Mouse (Mus musculus) liver, embryonic 14.5 days (tissue): ENCODE results near the gene Gpr179. TPM values are rescaled to one million over a fixed set of nuclear protein-coding genes. Genes with fewer than 3 reads are reported as not detected.

Source experiments
- ATAC-seq: fragments of 200-750 bp; cut with Nextera tagmentation; 2 replicates; pipeline ENCODE4 v1.8.0; 2017; ENCODE audit warnings: moderate number of reproducible peaks, mild to moderate bottlenecking, moderate library complexity; ENCODE audit not compliant: insufficient read depth
- DNase-seq, 3 experiments: peaks; one replicate each; pipeline ENCODE4 v3.0.0-alpha.2; 2012 to 2013; ENCODE audit warnings: low read depth in 3 of 3, low spot score in 3 of 3
- H3K27ac ChIP-seq: fragments of 300-500 bp; sonication (generic); 2 replicates; pipeline ENCODE4 v1.5.1; 2014; ENCODE audit warnings: moderate library complexity, mild to moderate bottlenecking, control low read depth, inconsistent platforms
- H3K27me3 ChIP-seq: fragments of 300-500 bp; sonication (generic); 2 replicates; pipeline ENCODE4 v1.6.1; 2014; ENCODE audit warnings: mild to moderate bottlenecking, low read length, moderate library complexity; ENCODE audit not compliant: control insufficient read depth, insufficient read depth
- H3K36me3 ChIP-seq: fragments of 300-500 bp; sonication (generic); replicated peaks from 2 replicates; pipeline ENCODE4 v1.6.1; 2014; ENCODE audit warnings: low read depth; ENCODE audit not compliant: control insufficient read depth, insufficient read depth
- H3K4me1 ChIP-seq, 2 experiments: fragments of 200-500 bp in 1 of 2; fragments of 300-500 bp in 1 of 2; sonication (generic) in 1 of 2; replicated peaks; 2 replicates each; pipeline ENCODE4 v1.6.1; 2012 to 2014; ENCODE audit warnings: antibody characterized with exemption in 1 of 2, inconsistent platforms in 1 of 2, low read length in 1 of 2; ENCODE audit not compliant: control insufficient read depth in 2 of 2, insufficient read depth in 2 of 2
- H3K4me2 ChIP-seq: fragments of 300-500 bp; sonication (generic); 2 replicates; pipeline ENCODE4 v1.6.1; 2014; ENCODE audit warnings: low read depth, mild to moderate bottlenecking, control low read depth, moderate library complexity
- H3K4me3 ChIP-seq, 2 experiments: fragments of 200-500 bp in 1 of 2; fragments of 300-500 bp in 1 of 2; sonication (generic) in 1 of 2; 2 replicates each; pipeline ENCODE4 v1.5.1; 2012 to 2014; ENCODE audit warnings: low read depth in 2 of 2, low read length in 2 of 2, mild to moderate bottlenecking in 2 of 2, control low read depth in 1 of 2, inconsistent platforms in 1 of 2, moderate library complexity in 1 of 2; ENCODE audit not compliant: insufficient read depth in 1 of 2
- H3K9ac ChIP-seq: fragments of 300-500 bp; sonication (generic); replicated peaks from 2 replicates; pipeline ENCODE4 v1.6.1; 2014; ENCODE audit warnings: mild to moderate bottlenecking, control low read depth, moderate library complexity
- H3K9me3 ChIP-seq: fragments of 300-500 bp; sonication (generic); 2 replicates; pipeline ENCODE4 v1.6.1; 2016; ENCODE audit warnings: low read length, mixed read lengths; ENCODE audit not compliant: control insufficient read depth
- CTCF ChIP-seq: IDR thresholded peaks from 2 replicates; pipeline ENCODE4 v1.5.1; 2016; ENCODE audit warnings: antibody characterized with exemption, low read depth, control low read depth
- EP300 ChIP-seq: IDR thresholded peaks from 2 replicates; pipeline ENCODE4 v1.6.1; 2016; ENCODE audit warnings: antibody characterized with exemption, low read depth
- WGBS: fragments of 180-500 bp; shearing (Covaris S2); extraction: QIAGEN DNeasy Blood & Tissue Kit; methylation state at CpG from one replicate; pipeline ENCODE4 v1.1.7; 2014; ENCODE audit not compliant: insufficient replicate concordance; 5-methylcytosine and 5-hydroxymethylcytosine counted together
- polyA plus RNA-seq, 2 experiments: library from polyadenylated mRNA; depleted of rRNA in 1 of 2; stranded (reverse) in 1 of 2; unstranded in 1 of 2; fragments of >200 nt; fragmentation: Nextera tagmentation in 1 of 2; extraction: Ambion mirVana in 1 of 2; gene quantifications; 2 replicates each; pipeline versions ENCODE4 v1.2.1 to v1.2.3; 2012 to 2014

The Gpr179 gene
- polyA plus RNA-seq, 2 experiments: 0.01 TPM; not detected in 1

DNA sequence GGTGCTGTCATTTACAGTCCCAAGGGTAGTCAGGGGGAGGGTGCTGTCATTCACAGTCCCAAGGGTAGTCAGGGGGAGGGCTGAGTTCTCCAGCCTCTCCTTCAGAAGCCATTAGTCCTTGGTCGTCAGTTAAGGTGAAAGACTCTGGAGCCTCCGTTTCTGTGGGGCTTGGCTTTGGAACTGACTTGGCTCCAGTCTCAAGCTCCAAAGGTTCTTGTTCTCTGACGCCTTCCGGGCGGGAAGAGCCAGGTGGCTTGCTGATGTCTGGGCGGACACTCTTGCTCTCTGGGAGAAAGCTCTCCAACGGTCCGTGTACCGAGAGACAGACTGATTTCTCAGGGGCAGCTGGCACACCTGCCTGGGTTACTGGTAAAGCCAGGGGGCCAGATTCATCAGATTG is 17.5 kb downstream of the Gpr179 start:
- Histone ChIP-seq H3K9me3 (no peaks in the 10 kb centered on the region), H3K27me3 (peaks cover 18% of the 10 kb centered on the region; the same call in 1 of the 2 replicates), H3K36me3 (no peaks in the 10 kb centered on the region; the same call in 1 of the 2 replicates), H3K4me3 (no peak overlapping the region), H3K4me2 (no peak overlapping the region), H3K9ac (no peak overlapping the region), H3K4me1 (peaks cover 0 to 5% of the 10 kb centered on the region in 2 experiments; a peak in 1 of 4 replicates), H3K27ac (no peak overlapping the region)
- no peak for DNase-seq
- TF ChIP-seq CTCF (no peak), EP300 (no peak)
- 73% methylated on average over 9 of the region's 9 CpGs for WGBS
- ATAC-seq: no peak

GRCm38 (mm10) chr11:97333896-97334295 is 18.0 kb downstream of the Gpr179 start:
- no peak for DNase-seq
- no peaks in the 10 kb centered on the region for H3K9me3 ChIP-seq
- peaks cover 0 to 5% of the 10 kb centered on the region in 2 experiments; a peak in 1 of 4 replicates for H3K4me1 ChIP-seq
- H3K27me3 ChIP-seq: peaks cover 17% of the 10 kb centered on the region; the same call in 1 of the 2 replicates
- H3K27ac ChIP-seq: no peak overlapping the region
- H3K4me2 ChIP-seq: no peak overlapping the region
- H3K4me3 ChIP-seq: no peak overlapping the region
- no peak overlapping the region for H3K9ac ChIP-seq
- TF ChIP-seq CTCF: no peak
- no peak for ATAC-seq
- H3K36me3 ChIP-seq: peaks cover under 1% of the 10 kb centered on the region; the same call in 1 of the 2 replicates
- WGBS: 44% methylated on average over 1 of the region's 1 CpGs

DNA sequence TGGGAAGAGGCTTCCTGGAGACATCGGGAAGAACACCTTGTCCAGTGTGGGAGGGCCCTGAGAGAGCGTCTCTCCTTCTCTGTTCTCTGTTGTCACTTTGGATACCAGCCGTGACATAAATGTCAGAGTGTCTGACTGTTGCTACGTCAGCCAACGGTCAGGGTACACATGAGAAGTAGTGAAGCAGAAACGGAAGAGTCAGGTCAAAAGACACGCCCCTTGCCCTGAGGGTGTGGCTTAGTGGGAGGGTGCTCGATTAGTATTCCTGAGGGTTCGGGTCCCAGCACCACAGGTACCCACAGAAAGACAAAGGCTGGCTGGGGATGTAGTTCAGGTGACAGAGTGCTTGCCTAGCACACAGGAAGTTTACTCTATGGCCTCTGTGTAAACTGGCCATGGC is 18.8 kb downstream of the Gpr179 start:
- TF ChIP-seq EP300 (no peak), CTCF (no peak)
- Histone ChIP-seq H3K27ac (no peak overlapping the region), H3K4me2 (no peak overlapping the region), H3K9ac (no peak overlapping the region), H3K27me3 (peaks cover 15% of the 10 kb centered on the region; the same call in 1 of the 2 replicates), H3K36me3 (peaks cover 6% of the 10 kb centered on the region), H3K9me3 (no peaks in the 10 kb centered on the region), H3K4me1 (peaks cover 0 to 5% of the 10 kb centered on the region in 2 experiments; a peak in 1 of 4 replicates), H3K4me3 (no peak overlapping the region)
- ATAC-seq (no peak), DNase-seq (no peak)
- 35% methylated on average over 9 of the region's 9 CpGs for WGBS

GRCm38 (mm10) chr11:97331231-97332190 is 20.4 kb downstream of the Gpr179 start:
- Histone ChIP-seq H3K36me3 (peaks cover 12% of the 10 kb centered on the region), H3K27me3 (peaks cover 4% of the 10 kb centered on the region; the same call in 1 of the 2 replicates), H3K4me2 (no peak overlapping the region), H3K4me3 (no peak overlapping the region), H3K4me1 (peaks cover 0 to 5% of the 10 kb centered on the region in 2 experiments; a peak in 1 of 4 replicates), H3K27ac (no peak overlapping the region), H3K9ac (no peak overlapping the region), H3K9me3 (no peaks in the 10 kb centered on the region)
- 74% methylated on average over 12 of the region's 12 CpGs for WGBS
- ATAC-seq: no peak
- TF ChIP-seq CTCF: no peak
- TF ChIP-seq EP300: no peak
- no peak for DNase-seq

GRCm38 (mm10) chr11:97330315-97330714 is 21.6 kb downstream of the Gpr179 start:
- no peak overlapping the region for H3K27ac ChIP-seq
- H3K27me3 ChIP-seq: no peaks in the 10 kb centered on the region
- DNase-seq (no peak), ATAC-seq (no peak)
- 53% methylated on average over 1 of the region's 1 CpGs for WGBS
- TF ChIP-seq CTCF (no peak), EP300 (no peak)
- no peaks in the 10 kb centered on the region for H3K9me3 ChIP-seq
- no peak overlapping the region for H3K9ac ChIP-seq
- H3K36me3 ChIP-seq: peaks cover 12% of the 10 kb centered on the region
- H3K4me3 ChIP-seq: no peak overlapping the region
- H3K4me2 ChIP-seq: no peak overlapping the region
- peaks cover 0 to 5% of the 10 kb centered on the region in 2 experiments; a peak in 1 of 4 replicates for H3K4me1 ChIP-seq
